Mouse (Mus musculus) natural killer cell, adult 2 months (primary cell): ENCODE measurements at regions not wholly inside any gene's neighbourhood (a gene's known extent, or its start where the extent isn't known, plus 50 kb on each side); places are given as distances from the start of the nearest gene placed in this dataset.

Experiments used
- DNase-seq, 2 experiments: peaks; one replicate each; pipeline ENCODE4 v3.0.0; 2022; ENCODE audit warnings: low spot score in 2 of 2

DNA sequence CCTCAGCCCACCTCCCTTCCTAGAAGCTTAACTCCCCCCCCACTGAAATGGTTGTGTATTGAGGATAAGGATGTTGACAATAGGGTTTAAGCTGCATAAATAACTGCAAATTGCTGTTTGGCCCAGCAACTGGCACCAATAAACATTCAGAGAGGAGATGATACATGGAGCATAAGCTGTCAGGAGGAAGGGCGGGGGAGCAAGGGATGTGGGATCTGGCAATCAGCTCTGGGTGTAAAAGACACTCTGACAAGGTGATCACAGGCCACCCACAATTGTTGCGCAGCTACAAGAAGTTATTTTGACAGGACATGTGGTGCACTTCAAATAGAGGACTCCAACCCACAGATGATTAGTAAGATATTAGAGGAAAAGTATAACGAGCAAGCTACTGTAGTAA is 83.8 kb upstream of the Tbc1d5 start:
- DNase-seq = no peak

DNA sequence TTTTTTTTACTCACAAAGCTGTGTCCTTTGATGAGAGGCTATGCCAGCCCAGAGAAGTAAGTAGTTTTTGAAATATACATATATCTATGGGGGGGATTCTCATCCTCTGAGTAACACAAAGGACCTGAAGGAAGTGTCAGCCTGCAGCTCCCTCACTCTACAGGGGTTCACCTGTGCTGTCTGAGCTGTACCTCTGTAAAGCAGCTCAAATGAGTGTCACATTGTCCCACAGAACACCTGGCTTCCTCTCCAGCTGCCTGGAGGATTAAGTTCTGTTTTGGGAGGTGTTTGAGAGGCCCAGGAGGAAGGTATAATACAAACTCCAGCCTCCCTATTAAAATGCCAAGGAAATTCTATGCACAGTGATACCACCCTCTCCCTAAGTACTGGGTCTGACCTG is 83.3 kb upstream of the Tbc1d5 start:
- DNase-seq = no peak

GRCm38 (mm10) chr17:51258316-51258715 is 79.2 kb upstream of the Tbc1d5 start:
- no peak for DNase-seq

DNA sequence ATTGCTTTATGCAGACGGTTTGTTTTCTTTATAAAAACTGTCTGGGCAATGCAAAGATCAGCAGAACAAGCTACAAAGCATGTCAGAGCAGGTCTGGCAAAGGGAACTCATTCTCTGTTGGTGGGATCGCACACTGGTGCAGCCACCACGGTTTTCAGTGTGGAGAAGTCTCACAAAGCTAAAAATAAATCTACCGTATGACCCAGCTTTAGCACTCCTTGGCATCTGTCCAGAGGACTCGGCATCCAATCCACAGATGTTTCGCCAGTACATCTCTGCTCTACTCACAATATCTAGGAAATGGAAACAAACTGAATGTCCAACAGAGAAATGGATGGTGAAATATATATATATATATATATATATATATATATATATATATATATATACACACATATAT is 69.4 kb upstream of the Tbc1d5 start:
- no peak for DNase-seq

DNA sequence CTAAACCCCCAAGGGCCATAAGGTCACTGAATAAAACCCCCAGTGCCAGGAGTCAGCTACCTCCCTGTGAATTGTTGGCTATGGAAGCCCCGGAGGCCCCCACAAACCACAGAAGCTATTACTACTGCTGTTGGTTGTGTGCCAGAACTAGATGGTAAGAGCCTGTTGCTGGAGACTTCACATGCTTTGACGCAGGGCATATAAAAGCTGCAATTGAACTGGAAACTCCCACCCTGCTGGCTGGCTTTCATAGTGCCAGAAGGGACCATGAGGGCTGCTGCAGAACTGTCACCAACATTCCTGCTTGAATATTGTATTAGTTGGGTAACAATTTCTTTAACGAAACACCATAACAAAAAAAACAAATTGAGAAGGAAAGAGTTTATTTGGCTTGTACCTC is 66.9 kb upstream of the Tbc1d5 start:
- DNase-seq = no peak

- peak in 1 of 2 experiments; percentile 40 for DNase-seq
Measured at GRCm38 (mm10) chr17:51240360-51240993, 61.3 kb upstream of the Tbc1d5 start.

GRCm38 (mm10) chr17:51239465-51239864 is 60.3 kb upstream of the Tbc1d5 start:
- DNase-seq = no peak
